13 mouse cellular contexts compared by ENCODE assay signal in genomic region chr4:125893139-125893538, GRCm38 (mm10).
"Had no signal": no experiment of that assay in that cellular context is flagged by ENCODE, and none has a peak within 500 bp of the region (broad histone marks: within the 10 kb centered on the region; RNA-seq: fewer than 3 reads in every experiment).

No protein-coding gene starts in this region.

- H3K9me3 ChIP-seq: megakaryocyte, embryonic 14.5 days; midbrain, embryonic 12.5 days; neural tube, embryonic 12.5 days had no signal

- H3K9ac ChIP-seq: liver, embryonic 14.5 days; lung, embryonic 14.5 days; midbrain, embryonic 12.5 days; neural tube, embryonic 12.5 days had no signal

- H3K27me3 ChIP-seq: midbrain, embryonic 12.5 days; neural tube, embryonic 12.5 days had no signal

- DNase-seq: lung, adult 18-20 months; lung, embryonic 14.5 days; lung, postnatal 14 days; lung, postnatal 36 days; midbrain, embryonic 14.5 days; right cerebral cortex, postnatal 14 days; thymus, adult 18-20 months; thymus, postnatal 14 days; thymus, postnatal 36 days had no signal

- H3K36me3 ChIP-seq: midbrain, embryonic 12.5 days; neural tube, embryonic 12.5 days had no signal

- H3K27ac ChIP-seq: liver, embryonic 14.5 days; midbrain, embryonic 12.5 days; neural tube, embryonic 12.5 days had no signal

- H3K4me2 ChIP-seq: lung, embryonic 14.5 days; midbrain, embryonic 12.5 days; neural tube, embryonic 12.5 days had no signal

- H3K4me3 ChIP-seq: megakaryocyte, embryonic 14.5 days; midbrain, embryonic 12.5 days; neural tube, embryonic 12.5 days had no signal

- H3K4me1 ChIP-seq: neural tube, embryonic 12.5 days had no signal
